Mouse (Mus musculus) liver, adult 2 months (tissue): ENCODE data around the gene Abhd12.

Source experiments
- CTCF ChIP-seq: fragments of 200-500 bp; IDR thresholded peaks from 2 replicates; pipeline ENCODE4 v1.5.1; 2011; ENCODE audit warnings: low read depth, low read length, control low read depth
- POLR2A ChIP-seq: fragments of 200-500 bp; IDR thresholded peaks from 2 replicates; pipeline ENCODE4 v1.6.1; 2011; ENCODE audit warnings: low read length, control low read depth; ENCODE audit not compliant: insufficient read depth; ENCODE audit errors: extremely low read depth

GRCm38 (mm10) chr2:150877561-150877960 lies 27.0 kb downstream of the Abhd12 start:
- no peak for TF ChIP-seq CTCF
- TF ChIP-seq POLR2A = no peak
